Mouse (Mus musculus) lung, postnatal 0 days (tissue): ENCODE results near the gene Ext2. TPM values are rescaled to one million over a fixed set of nuclear protein-coding genes. Genes with fewer than 3 reads are reported as not detected.

Experiments used
- ATAC-seq: fragments of 200-750 bp; cut with Nextera tagmentation; 2 replicates; pipeline ENCODE4 v1.8.0; 2017; ENCODE audit warnings: moderate library complexity
- DNase-seq: peaks from one replicate; pipeline ENCODE4 v3.0.0-alpha.2; 2016; ENCODE audit warnings: low spot score
- H3K27ac ChIP-seq: fragments of 300-500 bp; sonication (generic); 2 replicates; pipeline ENCODE4 v1.5.1; 2014; ENCODE audit warnings: antibody characterized with exemption, mild to moderate bottlenecking, low read length, mixed read lengths
- H3K27me3 ChIP-seq: fragments of 300-500 bp; sonication (generic); replicated peaks from 2 replicates; pipeline ENCODE4 v1.6.1; 2014; ENCODE audit warnings: low read length, mixed read lengths; ENCODE audit not compliant: insufficient read depth
- H3K36me3 ChIP-seq: fragments of 300-500 bp; sonication (generic); 2 replicates; pipeline ENCODE4 v1.6.1; 2014; ENCODE audit warnings: low read length, mixed read lengths; ENCODE audit not compliant: insufficient read depth
- H3K4me1 ChIP-seq: fragments of 300-500 bp; sonication (generic); 2 replicates; pipeline ENCODE4 v1.6.1; 2014; ENCODE audit warnings: antibody characterized with exemption, low read depth, low read length, mixed read lengths; ENCODE audit not compliant: insufficient read depth
- H3K4me2 ChIP-seq: fragments of 300-500 bp; sonication (generic); replicated peaks from 2 replicates; pipeline ENCODE4 v1.6.1; 2014; ENCODE audit warnings: low read depth, mild to moderate bottlenecking, low read length, moderate library complexity, mixed read lengths
- H3K4me3 ChIP-seq: fragments of 300-500 bp; sonication (generic); 2 replicates; pipeline ENCODE4 v1.5.1; 2014; ENCODE audit warnings: low read depth, low read length
- H3K9ac ChIP-seq: fragments of 300-500 bp; sonication (generic); replicated peaks from 2 replicates; pipeline ENCODE4 v1.6.1; 2014; ENCODE audit warnings: low read depth, mild to moderate bottlenecking
- H3K9me3 ChIP-seq: fragments of 300-500 bp; sonication (generic); 2 replicates; pipeline ENCODE4 v1.6.1; 2016; ENCODE audit warnings: low read length, mixed read lengths
- CTCF ChIP-seq: IDR thresholded peaks from 2 replicates; pipeline ENCODE4 v1.5.1; 2016; ENCODE audit warnings: antibody characterized with exemption, mild to moderate bottlenecking
- EP300 ChIP-seq: IDR thresholded peaks from 2 replicates; pipeline ENCODE4 v1.6.1; 2016; ENCODE audit warnings: antibody characterized with exemption, mild to moderate bottlenecking, control low read depth
- WGBS: fragments of 180-500 bp; shearing (Covaris S2); extraction: QIAGEN DNeasy Blood & Tissue Kit; methylation state at CpG from one replicate; pipeline ENCODE4 v1.1.7; 2014; 5-methylcytosine and 5-hydroxymethylcytosine counted together
- polyA plus RNA-seq: library from polyadenylated mRNA; unstranded; fragments of >200 nt; fragmentation: Nextera tagmentation; extraction: Ambion mirVana; gene quantifications from 2 replicates; pipeline ENCODE4 v1.2.1, GENCODE M21; 2015

Gene Ext2
- polyA plus RNA-seq, 1 experiment from 2014 or later: 76.6 TPM

GRCm38 (mm10) chr2:93838931-93839330, 16.6 kb upstream of the Ext2 start:
- Histone ChIP-seq H3K36me3 (no peaks in the 10 kb centered on the region), H3K4me1 (no peaks in the 10 kb centered on the region), H3K9ac (no peak overlapping the region), H3K9me3 (no peaks in the 10 kb centered on the region), H3K27me3 (no peaks in the 10 kb centered on the region), H3K27ac (no peak overlapping the region), H3K4me2 (no peak overlapping the region), H3K4me3 (no peak overlapping the region)
- no peak for TF ChIP-seq EP300
- no peak for TF ChIP-seq CTCF
- WGBS: 85% methylated on average over 4 of the region's 4 CpGs
- ATAC-seq (no peak), DNase-seq (no peak)

GRCm38 (mm10) chr2:93836232-93836785, 13.9 kb upstream of the Ext2 start:
- no peak overlapping the region for H3K27ac ChIP-seq
- 70% methylated on average over 13 of the region's 13 CpGs for WGBS
- TF ChIP-seq EP300 (no peak), CTCF (no peak)
- no peaks in the 10 kb centered on the region for H3K27me3 ChIP-seq
- H3K9me3 ChIP-seq: no peaks in the 10 kb centered on the region
- no peak for ATAC-seq
- DNase-seq: no peak
- H3K9ac ChIP-seq: no peak overlapping the region
- no peaks in the 10 kb centered on the region for H3K36me3 ChIP-seq
- H3K4me2 ChIP-seq: no peak overlapping the region
- no peak overlapping the region for H3K4me3 ChIP-seq
- no peaks in the 10 kb centered on the region for H3K4me1 ChIP-seq

- no peak for TF ChIP-seq EP300
- TF ChIP-seq CTCF: no peak
- WGBS: 72% methylated on average over 11 of the region's 11 CpGs
- Histone ChIP-seq H3K36me3 (no peaks in the 10 kb centered on the region), H3K9me3 (no peaks in the 10 kb centered on the region), H3K4me3 (no peak overlapping the region), H3K4me2 (no peak overlapping the region), H3K27ac (no peak overlapping the region), H3K27me3 (no peaks in the 10 kb centered on the region), H3K4me1 (no peaks in the 10 kb centered on the region), H3K9ac (no peak overlapping the region)
- no peak for DNase-seq
- ATAC-seq: no peak
Measured at GRCm38 (mm10) chr2:93835596-93835995, 13.2 kb upstream of the Ext2 start.

- Histone ChIP-seq H3K27ac (no peak overlapping the region), H3K4me1 (peaks cover 9% of the 10 kb centered on the region; the same call in 1 of the 2 replicates), H3K27me3 (no peaks in the 10 kb centered on the region), H3K9me3 (no peaks in the 10 kb centered on the region), H3K4me2 (no peak overlapping the region), H3K4me3 (no peak overlapping the region), H3K9ac (no peak overlapping the region), H3K36me3 (no peaks in the 10 kb centered on the region)
- ATAC-seq (peak; percentile 61), DNase-seq (peak; percentile 97)
- WGBS: 14% methylated on average over 8 of the region's 8 CpGs
- TF ChIP-seq CTCF (peak; percentile 100), EP300 (no peak)
Measured at GRCm38 (mm10) chr2:93823519-93823918, 1.2 kb upstream of the Ext2 start.

- Histone ChIP-seq H3K27ac (no peak overlapping the region), H3K27me3 (no peaks in the 10 kb centered on the region), H3K4me2 (no peak overlapping the region), H3K9ac (no peak overlapping the region), H3K9me3 (no peaks in the 10 kb centered on the region), H3K36me3 (0 out of 2 replicates have a peak, but pooled peaks cover 3% of the 10 kb centered on the region), H3K4me1 (peaks cover 9% of the 10 kb centered on the region; the same call in 1 of the 2 replicates), H3K4me3 (no peak overlapping the region)
- no peak for TF ChIP-seq CTCF
- no peak for TF ChIP-seq EP300
- 92% methylated on average over 5 of the region's 5 CpGs for WGBS
- no peak for DNase-seq
- ATAC-seq: no peak
Measured at GRCm38 (mm10) chr2:93817791-93818190, 4.6 kb downstream of the Ext2 start.

- no peak for ATAC-seq
- H3K4me1 ChIP-seq: no peaks in the 10 kb centered on the region
- H3K27ac ChIP-seq: no peak overlapping the region
- no peak overlapping the region for H3K4me2 ChIP-seq
- H3K9me3 ChIP-seq: no peaks in the 10 kb centered on the region
- TF ChIP-seq CTCF: no peak
- TF ChIP-seq EP300: no peak
- H3K36me3 ChIP-seq: peaks cover 25% of the 10 kb centered on the region; the same call in 1 of the 2 replicates
- no peaks in the 10 kb centered on the region for H3K27me3 ChIP-seq
- no peak overlapping the region for H3K4me3 ChIP-seq
- H3K9ac ChIP-seq: no peak overlapping the region
- no peak for DNase-seq
- WGBS: 91% methylated on average over 22 of the region's 22 CpGs
Measured at GRCm38 (mm10) chr2:93813343-93813742, 9.0 kb downstream of the Ext2 start.

- H3K27me3 ChIP-seq: no peaks in the 10 kb centered on the region
- DNase-seq (peak; percentile 71), ATAC-seq (no peak)
- H3K9me3 ChIP-seq: no peaks in the 10 kb centered on the region
- H3K27ac ChIP-seq: no peak overlapping the region
- no peak overlapping the region for H3K9ac ChIP-seq
- H3K4me1 ChIP-seq: no peaks in the 10 kb centered on the region
- no peak overlapping the region for H3K4me3 ChIP-seq
- no peak for TF ChIP-seq EP300
- peak; percentile 91 for TF ChIP-seq CTCF
- H3K36me3 ChIP-seq: peaks cover 32% of the 10 kb centered on the region
- H3K4me2 ChIP-seq: no peak overlapping the region
- 33% methylated on average over 4 of the region's 4 CpGs for WGBS
Measured at GRCm38 (mm10) chr2:93811812-93812211, 10.6 kb downstream of the Ext2 start.
